Mouse (Mus musculus) spleen, postnatal 4 days (tissue): Measurements from ENCODE around the gene Olfr479.
"Not testable (repeated sequence)": the region's sequence is repeated elsewhere in the genome, so short reads cannot be mapped to it uniquely, and the experiment has no call there.

Experiments
- DNase-seq, 2 experiments: peaks; one replicate each; pipeline ENCODE4 v3.0.0; 2022; ENCODE audit warnings: low spot score in 2 of 2

Olfr479 gene

GRCm38 (mm10) chr7:108050393-108050792 is at the start of gene Olfr479:
TSS of gene Olfr479 (plus strand) at chr7:108050693.
- DNase-seq, result no peak

- DNase-seq, result not testable (repeated sequence)
Observed at GRCm38 (mm10) chr7:108014256-108014655, 36.2 kb upstream of the Olfr479 start.

- no peak for DNase-seq
Observed at GRCm38 (mm10) chr7:108033889-108034288, 16.6 kb upstream of the Olfr479 start, which contains the start of gene Olfr478. TSS of gene Olfr478 (minus strand) at chr7:108033989.

DNA sequence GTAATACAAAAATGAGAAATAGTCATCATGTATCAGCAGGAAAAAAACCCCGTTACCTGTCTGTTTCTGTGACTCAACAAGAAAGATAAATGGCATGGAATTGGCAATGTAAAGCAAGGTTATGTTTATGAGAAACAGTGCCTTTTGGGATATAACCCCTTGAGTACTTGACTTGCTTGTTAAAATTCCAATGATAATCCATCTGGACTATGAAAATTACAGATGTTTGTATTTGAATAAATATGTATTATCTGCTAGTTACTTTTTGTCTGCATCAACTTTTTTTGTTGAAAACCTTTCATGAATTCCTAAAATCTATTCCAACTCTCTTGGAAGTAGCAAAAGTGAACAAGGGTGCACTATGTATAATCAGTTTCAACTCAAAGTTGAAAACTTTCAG is 16.8 kb downstream of the Olfr479 start, which contains the start of gene Olfr480:
Gene Olfr480 (minus strand): TSS at position 101 of the 400 bp plus-strand sequence.
- DNase-seq, result no peak

DNA sequence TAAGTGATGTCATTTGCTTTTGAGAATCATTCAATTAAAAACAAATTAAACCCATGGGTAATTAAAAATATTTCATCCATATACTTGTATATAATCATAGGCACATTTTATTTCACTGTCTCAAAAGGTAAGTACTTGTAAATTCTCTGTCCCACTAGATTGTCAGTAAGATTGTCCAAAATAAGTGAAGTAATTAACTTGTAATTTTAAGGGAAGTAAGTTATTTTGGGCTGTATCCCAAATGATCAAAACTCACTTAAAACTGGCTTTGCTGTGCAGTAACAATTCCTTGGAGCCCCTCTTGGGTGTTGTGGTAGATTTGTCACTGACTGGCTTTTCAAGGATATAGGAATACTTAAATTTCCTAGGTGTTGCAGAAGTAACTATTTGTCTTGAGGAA is 29.1 kb downstream of the Olfr479 start, which contains the start of gene Olfr481:
Gene Olfr481 (plus strand): TSS at position 301 of the 400 bp plus-strand sequence.
- no peak for DNase-seq

DNA sequence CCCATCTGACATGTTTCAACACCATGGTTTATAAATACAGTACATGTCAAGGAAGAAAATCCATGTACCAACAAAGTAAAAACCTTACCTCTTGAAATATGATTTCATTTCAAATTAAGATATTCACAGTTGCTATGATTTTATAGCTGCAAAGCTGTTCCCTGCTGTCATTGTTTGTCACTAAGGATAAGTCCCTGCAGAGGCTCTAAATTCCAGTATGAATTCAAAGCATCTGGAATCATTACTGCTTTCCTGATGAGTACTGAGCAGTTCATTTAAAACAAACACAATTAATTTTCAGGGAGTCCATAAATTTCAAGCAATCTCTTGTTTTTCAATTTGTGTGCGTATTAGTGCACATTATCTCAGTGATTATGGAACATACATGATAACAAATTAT is 47.0 kb downstream of the Olfr479 start, which contains the start of gene Olfr482:
Gene Olfr482 (minus strand): TSS at position 101 of the 400 bp plus-strand sequence.
- DNase-seq, result no peak

GRCm38 (mm10) chr7:108100549-108100948 is 50.1 kb downstream of the Olfr479 start, which contains the start of gene Olfr483:
TSS of gene Olfr483 (plus strand) at chr7:108100849.
- no peak for DNase-seq
